Mouse (Mus musculus): ENCODE results near the gene 1700016H13Rik.

DNA sequence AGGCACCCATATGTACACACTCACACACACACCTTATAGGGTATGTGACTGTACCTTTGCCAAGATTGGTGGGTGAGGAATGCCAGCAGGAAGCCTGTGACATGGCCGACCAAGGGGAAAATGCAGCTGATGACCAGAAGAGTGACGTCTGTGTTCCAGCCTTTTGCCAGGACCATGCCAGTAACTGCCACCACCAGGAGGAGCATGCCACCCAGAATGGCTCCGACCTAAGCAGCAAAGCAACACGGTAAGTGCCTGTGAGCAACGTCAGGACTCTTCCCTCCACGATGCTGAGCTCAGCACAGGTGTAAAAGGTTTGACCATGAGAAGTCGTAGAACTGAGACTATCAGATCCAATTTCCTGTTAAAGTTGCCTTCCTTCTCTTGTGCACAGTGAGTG, 43.5 kb downstream of the 1700016H13Rik start:
- TF ChIP-seq POLR2A (IDR thresholded peaks at IDR 0.05; ENCODE audit: control insufficient read depth in 1 of 2, insufficient read depth in 1 of 2, low read depth in 1 of 2, low read length in 2 of 2, poor library complexity in 1 of 2) (no peak), CTCF (IDR thresholded peaks at IDR 0.05 in 2 of 3, conservative IDR thresholded peaks at IDR 0.05 in 1 of 3; ENCODE audit: control insufficient read depth in 1 of 3, insufficient read depth in 1 of 3, low read depth in 2 of 3, low read length in 3 of 3, poor library complexity in 1 of 3, severe bottlenecking in 1 of 3) (no peak), KAT2A (conservative IDR thresholded peaks at IDR 0.05; ENCODE audit: low read depth, low read length) (no peak), TCF12 (IDR thresholded peaks at IDR 0.05; ENCODE audit: low read depth, low read length) (no peak)
